Mouse (Mus musculus): ENCODE data around the gene Hdc. TPM values are rescaled to one million over a fixed set of nuclear protein-coding genes. Genes with fewer than 3 reads are reported as not detected.

Hdc gene
- polyA plus RNA-seq, 1 experiment from 2014 or later: 7.8 TPM

DNA sequence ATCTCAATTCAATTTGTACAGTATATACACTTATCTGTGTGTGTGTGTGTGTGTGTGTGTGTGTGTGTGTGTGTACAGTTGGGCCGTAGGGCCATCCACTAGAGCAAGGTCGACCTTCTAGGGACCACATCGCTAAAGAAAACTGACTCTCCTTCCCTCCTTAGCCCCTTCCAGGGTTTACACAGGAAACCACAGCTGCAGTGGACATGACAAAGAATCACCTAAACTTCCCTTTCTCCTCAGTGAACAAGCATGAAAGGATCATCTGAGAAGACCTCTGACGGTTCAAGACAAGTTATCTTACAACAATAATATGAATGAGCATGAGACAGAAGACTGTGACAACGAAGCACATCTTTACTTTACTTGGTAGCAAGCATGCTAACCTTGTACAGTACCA lies 67.2 kb downstream of the Hdc start:
- H3K9ac ChIP-seq: no peak overlapping the region
- no peak overlapping the region for H3K4me3 ChIP-seq (replicated peaks)
- WGBS (ENCODE audit: insufficient replicate concordance): under 1% methylated on average over 5 of the region's 5 CpGs
- H3K27ac ChIP-seq (replicated peaks): no peak overlapping the region
- peaks cover 10% of the 10 kb centered on the region; the same call in 1 of the 2 replicates for H3K4me1 ChIP-seq (replicated peaks)
- H3K9me3 ChIP-seq (replicated peaks): no peaks in the 10 kb centered on the region
- no peaks in the 10 kb centered on the region for H3K36me3 ChIP-seq (replicated peaks)
- H3K27me3 ChIP-seq: peaks cover 58% of the 10 kb centered on the region
- peak overlapping the region; percentile 62 for H3K4me2 ChIP-seq
- no peak for ATAC-seq (ENCODE audit: insufficient read depth)

DNA sequence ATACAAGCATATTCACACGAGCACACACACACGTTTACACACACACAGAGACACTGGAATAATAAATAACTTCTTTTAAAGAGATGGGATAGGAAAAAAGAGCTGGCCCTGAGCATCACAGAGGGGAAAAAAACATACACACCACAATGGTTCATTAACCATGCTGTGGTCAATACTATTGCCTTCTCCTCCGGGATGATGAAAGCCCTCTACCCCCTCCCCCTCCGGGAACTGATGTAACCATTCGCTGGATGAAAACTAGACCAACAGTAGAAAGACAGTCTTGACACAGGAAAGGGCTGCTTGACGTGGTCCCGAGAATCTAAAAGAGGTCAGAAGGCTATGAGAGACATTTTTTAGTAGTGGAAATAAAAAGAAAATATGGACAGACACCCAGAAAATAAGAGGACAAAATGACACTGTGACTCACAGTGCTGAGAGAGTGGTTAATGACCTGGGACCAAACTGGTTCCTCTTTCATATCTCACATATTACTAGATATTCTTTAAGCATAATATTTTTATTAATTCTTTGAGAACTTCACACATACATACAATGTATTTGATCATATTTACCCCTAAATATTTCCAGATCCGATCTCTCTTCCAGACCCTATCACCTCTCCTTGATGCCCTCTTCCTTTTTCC lies 67.7 kb downstream of the Hdc start:
- Histone ChIP-seq H3K9ac (no peak overlapping the region), H3K4me1 (replicated peaks) (peaks cover 10% of the 10 kb centered on the region; the same call in 1 of the 2 replicates), H3K36me3 (replicated peaks) (no peaks in the 10 kb centered on the region), H3K9me3 (replicated peaks) (no peaks in the 10 kb centered on the region), H3K4me2 (no peak overlapping the region), H3K4me3 (replicated peaks) (no peak overlapping the region), H3K27ac (replicated peaks) (no peak overlapping the region), H3K27me3 (peaks cover 54% of the 10 kb centered on the region)
- 39% methylated on average over 8 of the region's 8 CpGs for WGBS (ENCODE audit: insufficient replicate concordance)
- no peak for ATAC-seq (ENCODE audit: insufficient read depth)

DNA sequence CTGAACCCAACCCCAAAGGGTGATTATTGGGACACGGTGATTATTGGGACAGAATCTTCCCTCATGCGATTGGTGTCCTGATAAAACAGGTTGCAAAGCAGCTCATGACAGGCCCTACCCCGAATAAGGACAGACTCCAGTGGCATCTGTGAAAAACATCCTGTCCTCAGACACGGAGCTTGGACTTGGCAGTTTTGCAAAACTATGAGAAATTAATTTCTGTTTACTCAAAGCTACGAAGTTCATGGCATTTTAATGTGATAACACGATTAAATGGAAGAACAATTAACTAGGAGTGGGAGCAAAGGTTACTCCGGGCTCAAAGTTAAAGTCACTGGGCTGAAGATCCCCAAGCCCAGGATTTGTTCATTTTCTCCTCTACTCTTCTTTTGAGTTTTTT lies 69.4 kb downstream of the Hdc start:
- H3K9ac ChIP-seq: no peak overlapping the region
- no peak for ATAC-seq (ENCODE audit: insufficient read depth)
- 56% methylated on average over 7 of the region's 7 CpGs for WGBS (ENCODE audit: insufficient replicate concordance)

DNA sequence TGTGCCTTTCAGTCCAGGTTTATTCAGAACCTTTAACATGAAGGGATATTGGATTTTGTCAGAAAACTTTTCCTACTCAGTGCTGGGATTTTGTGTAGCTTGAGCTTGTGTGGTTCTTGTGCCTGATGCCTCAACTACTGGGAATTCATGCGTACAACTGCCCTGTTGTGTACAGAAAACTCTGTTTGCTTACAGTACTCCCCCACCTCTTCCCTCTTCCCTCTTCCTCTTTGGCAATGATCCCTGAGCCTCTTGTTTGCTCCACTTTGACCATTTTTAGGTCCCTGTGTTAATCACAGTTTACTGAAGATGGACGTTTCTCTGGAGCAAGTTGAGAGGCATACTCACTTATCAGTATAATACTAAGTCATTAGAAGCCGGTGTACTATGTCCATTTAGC lies 72.7 kb downstream of the Hdc start:
- Histone ChIP-seq H3K4me1 (replicated peaks) (peaks cover 15% of the 10 kb centered on the region; the same call in 1 of the 2 replicates), H3K9ac (no peak overlapping the region), H3K4me3 (replicated peaks) (no peak overlapping the region), H3K27ac (replicated peaks) (peak overlapping the region; percentile 4; the same call in 1 of the 2 replicates), H3K27me3 (peaks cover 14% of the 10 kb centered on the region), H3K9me3 (replicated peaks) (no peaks in the 10 kb centered on the region), H3K36me3 (replicated peaks) (no peaks in the 10 kb centered on the region), H3K4me2 (no peak overlapping the region)
- ATAC-seq (ENCODE audit: insufficient read depth): no peak
- 50% methylated on average over 3 of the region's 3 CpGs for WGBS (ENCODE audit: insufficient replicate concordance)

More for the DNA sequence above, 69.4 kb downstream of the Hdc start:
- peaks cover 10% of the 10 kb centered on the region; the same call in 1 of the 2 replicates for H3K4me1 ChIP-seq (replicated peaks)
- H3K27ac ChIP-seq (replicated peaks): no peak overlapping the region
- no peaks in the 10 kb centered on the region for H3K36me3 ChIP-seq (replicated peaks)
- H3K27me3 ChIP-seq: peaks cover 45% of the 10 kb centered on the region
- no peak overlapping the region for H3K4me2 ChIP-seq
- no peaks in the 10 kb centered on the region for H3K9me3 ChIP-seq (replicated peaks)
- H3K4me3 ChIP-seq (replicated peaks): no peak overlapping the region

DNA sequence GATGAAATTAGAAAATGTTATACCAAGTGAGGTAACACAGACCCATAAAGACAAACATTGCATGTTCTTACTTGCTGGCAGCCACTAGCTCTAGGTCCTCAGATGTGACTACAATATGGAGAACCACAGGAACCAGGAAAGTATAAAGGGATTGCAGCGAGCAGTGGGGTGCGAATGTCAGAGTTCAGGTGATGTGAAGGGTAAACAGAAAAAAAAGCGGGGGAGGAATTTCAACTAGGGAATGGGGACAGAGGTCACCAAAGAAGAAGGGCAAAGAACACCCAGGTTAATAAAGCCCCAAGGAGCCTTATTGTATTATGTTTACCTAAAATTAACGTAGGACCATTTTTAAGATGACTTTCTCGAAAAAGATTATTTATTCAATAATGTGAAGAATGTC lies 73.8 kb downstream of the Hdc start:
- H3K27me3 ChIP-seq: peaks cover 3% of the 10 kb centered on the region; the same call in 1 of the 2 replicates
- H3K4me2 ChIP-seq: no peak overlapping the region
- WGBS (ENCODE audit: insufficient replicate concordance): 57% methylated on average over 5 of the region's 5 CpGs
- no peak overlapping the region for H3K4me3 ChIP-seq (replicated peaks)
- no peaks in the 10 kb centered on the region for H3K9me3 ChIP-seq (replicated peaks)
- H3K9ac ChIP-seq: no peak overlapping the region
- ATAC-seq (ENCODE audit: insufficient read depth): peak; percentile 22; the same call in 1 of the 2 replicates
- H3K27ac ChIP-seq (replicated peaks): no peak overlapping the region
- peaks cover 9% of the 10 kb centered on the region; the same call in 1 of the 2 replicates for H3K4me1 ChIP-seq (replicated peaks)
- H3K36me3 ChIP-seq (replicated peaks): no peaks in the 10 kb centered on the region

Other genes with a start within 250 kb of the Hdc start
- 5.8 and 6.7 TPM in 2 replicates for gene Atp8b4, start 118.6 kb downstream of the Hdc start, polyA plus RNA-seq (2015; fragmentation: Nextera tagmentation; extraction: Ambion mirVana)
- gene Slc27a2, start 66.9 kb downstream of the Hdc start, polyA plus RNA-seq (2015; fragmentation: Nextera tagmentation; extraction: Ambion mirVana): 108 and 125 TPM in 2 replicates
- 21.9 and 23.2 TPM in 2 replicates for gene Gabpb1, start 57.0 kb upstream of the Hdc start, polyA plus RNA-seq (2015; fragmentation: Nextera tagmentation; extraction: Ambion mirVana)
- 17.5 and 19.5 TPM in 2 replicates for gene Usp8, start 88.0 kb upstream of the Hdc start, polyA plus RNA-seq (2015; fragmentation: Nextera tagmentation; extraction: Ambion mirVana)
- gene Usp50, start 164.2 kb upstream of the Hdc start, polyA plus RNA-seq (2015; fragmentation: Nextera tagmentation; extraction: Ambion mirVana): 1.0 and 1.3 TPM in 2 replicates